Comparison of ENCODE assay signal across 20 mouse cellular contexts in genomic region chr11:48594429-48594828, GRCm38 (mm10).
DNase-seq lines count a peak whose midpoint lies in the region; ATAC-seq and TF ChIP-seq lines count a peak whose summit lies in the region.
"Had no signal": no experiment of that assay in that cellular context is flagged by ENCODE, and none has a peak within 500 bp of the region (broad histone marks: within the 10 kb centered on the region; RNA-seq: fewer than 3 reads in every experiment).

No protein-coding gene starts in this region.

- no peak for TF ChIP-seq CTCF in brain, embryonic 14.5 days (IDR thresholded peaks at IDR 0.05; ENCODE audit: borderline replicate concordance, extremely low read depth, insufficient read depth, insufficient read length)
- TF ChIP-seq CTCF in liver, postnatal 0 days (IDR thresholded peaks at IDR 0.05; ENCODE audit: low read depth), result no peak

- H3K9ac ChIP-seq in forebrain, embryonic 11.5 days (ENCODE audit: low read length), result no peak overlapping the region
- no peak overlapping the region for H3K9ac ChIP-seq in forebrain, embryonic 12.5 days
- no peak overlapping the region for H3K9ac ChIP-seq in kidney, embryonic 15.5 days
- H3K9ac ChIP-seq in forebrain, embryonic 16.5 days (replicated peaks; ENCODE audit: low read depth, low read length), result no peak overlapping the region
- no peak overlapping the region for H3K9ac ChIP-seq in liver, postnatal 0 days (replicated peaks)
- H3K9ac ChIP-seq: hindbrain, embryonic 12.5 days; neural tube, embryonic 13.5 days had no signal

- no peaks in the 10 kb centered on the region for H3K9me3 ChIP-seq in forebrain, embryonic 11.5 days (ENCODE audit: control insufficient read depth, low read length)
- no peaks in the 10 kb centered on the region for H3K9me3 ChIP-seq in forebrain, embryonic 12.5 days
- no peaks in the 10 kb centered on the region for H3K9me3 ChIP-seq in kidney, embryonic 15.5 days (replicated peaks)
- no peaks in the 10 kb centered on the region for H3K9me3 ChIP-seq in forebrain, embryonic 16.5 days (ENCODE audit: control insufficient read depth, low read length)
- no peaks in the 10 kb centered on the region for H3K9me3 ChIP-seq in liver, postnatal 0 days (ENCODE audit: low read length)
- H3K9me3 ChIP-seq: hindbrain, embryonic 12.5 days; neural tube, embryonic 13.5 days had no signal

- H3K27ac ChIP-seq in forebrain, embryonic 11.5 days (ENCODE audit: low read depth, low read length), result no peak overlapping the region
- H3K27ac ChIP-seq in forebrain, embryonic 12.5 days, result no peak overlapping the region
- H3K27ac ChIP-seq in kidney, embryonic 15.5 days, result no peak overlapping the region
- H3K27ac ChIP-seq in forebrain, embryonic 16.5 days (ENCODE audit: low read length), result no peak overlapping the region
- no peak overlapping the region for H3K27ac ChIP-seq in liver, postnatal 0 days (ENCODE audit: low read depth)
- H3K27ac ChIP-seq: heart, adult 2 months; hindbrain, embryonic 12.5 days; neural tube, embryonic 13.5 days had no signal

- no peak for DNase-seq in forebrain, embryonic 11.5 days (ENCODE audit: low spot score)
- no peak for DNase-seq in kidney, postnatal 25 days
- peak; percentile 42 for DNase-seq in brain, embryonic 14.5 days (ENCODE audit: low read depth)
- no peak for DNase-seq in heart, postnatal 10 days
- DNase-seq in liver, postnatal 0 days, result no peak
- DNase-seq: B cell, adult 2 months; cerebellum, adult 8-10 months; gastrocnemius, postnatal 14 days; heart, adult 2 months; kidney, adult 9 months; lung, adult 2 months; lung, postnatal 4 days; right cerebral cortex, adult 18-20 months; thymus, postnatal 25 days had no signal

- no peak overlapping the region for H3K4me3 ChIP-seq in forebrain, embryonic 11.5 days (ENCODE audit: low read depth, low read length)
- no peak overlapping the region for H3K4me3 ChIP-seq in forebrain, embryonic 12.5 days (replicated peaks)
- no peak overlapping the region for H3K4me3 ChIP-seq in kidney, embryonic 15.5 days (replicated peaks)
- H3K4me3 ChIP-seq in forebrain, embryonic 16.5 days (replicated peaks; ENCODE audit: low read length), result no peak overlapping the region
- no peak overlapping the region for H3K4me3 ChIP-seq in liver, postnatal 0 days (ENCODE audit: low read depth, low read length)
- H3K4me3 ChIP-seq: heart, adult 2 months; hindbrain, embryonic 12.5 days; neural tube, embryonic 13.5 days had no signal

- intact Hi-C loops in heart, postnatal 10 days (cut with DNase I), result no loop called here

- WGBS in forebrain, embryonic 11.5 days, result 26% methylated on average over 5 of the region's 5 CpGs
- WGBS in forebrain, embryonic 12.5 days, result 23% methylated on average over 5 of the region's 5 CpGs
- WGBS in kidney, embryonic 15.5 days, result 17% methylated on average over 5 of the region's 5 CpGs
- 24% methylated on average over 5 of the region's 5 CpGs for WGBS in forebrain, embryonic 16.5 days
- WGBS in liver, postnatal 0 days (ENCODE audit: insufficient replicate concordance), result 34% methylated on average over 5 of the region's 5 CpGs

- H3K4me2 ChIP-seq in forebrain, embryonic 11.5 days (ENCODE audit: low read depth, low read length, severe bottlenecking), result no peak overlapping the region
- no peak overlapping the region for H3K4me2 ChIP-seq in forebrain, embryonic 12.5 days
- no peak overlapping the region for H3K4me2 ChIP-seq in kidney, embryonic 15.5 days
- H3K4me2 ChIP-seq in forebrain, embryonic 16.5 days (ENCODE audit: low read length), result no peak overlapping the region
- H3K4me2 ChIP-seq in liver, postnatal 0 days (ENCODE audit: low read depth, low read length), result no peak overlapping the region
- H3K4me2 ChIP-seq: hindbrain, embryonic 12.5 days; neural tube, embryonic 13.5 days had no signal

- no peak for TF ChIP-seq POLR2A in brain, embryonic 14.5 days (IDR thresholded peaks at IDR 0.05; ENCODE audit: borderline replicate concordance, extremely low read depth, insufficient read depth, insufficient read length, poor library complexity, severe bottlenecking)

- no peaks in the 10 kb centered on the region for H3K36me3 ChIP-seq in forebrain, embryonic 11.5 days (ENCODE audit: control insufficient read depth, insufficient read depth, low read length)
- no peaks in the 10 kb centered on the region for H3K36me3 ChIP-seq in forebrain, embryonic 12.5 days (replicated peaks)
- H3K36me3 ChIP-seq in kidney, embryonic 15.5 days, result no peaks in the 10 kb centered on the region
- H3K36me3 ChIP-seq in forebrain, embryonic 16.5 days (ENCODE audit: control insufficient read depth, insufficient read depth), result no peaks in the 10 kb centered on the region
- no peaks in the 10 kb centered on the region for H3K36me3 ChIP-seq in liver, postnatal 0 days (replicated peaks; ENCODE audit: insufficient read depth, low read length)
- H3K36me3 ChIP-seq: hindbrain, embryonic 12.5 days; neural tube, embryonic 13.5 days had no signal

- no peaks in the 10 kb centered on the region for H3K4me1 ChIP-seq in forebrain, embryonic 11.5 days (replicated peaks; ENCODE audit: control insufficient read depth, insufficient read depth, low read length)
- peaks cover 4% of the 10 kb centered on the region; the same call in 1 of the 2 replicates for H3K4me1 ChIP-seq in forebrain, embryonic 12.5 days
- H3K4me1 ChIP-seq in kidney, embryonic 15.5 days, result no peaks in the 10 kb centered on the region
- no peaks in the 10 kb centered on the region for H3K4me1 ChIP-seq in forebrain, embryonic 16.5 days (replicated peaks; ENCODE audit: control insufficient read depth, insufficient read depth, low read length)
- H3K4me1 ChIP-seq in liver, postnatal 0 days (ENCODE audit: insufficient read depth), result no peaks in the 10 kb centered on the region
- H3K4me1 ChIP-seq: hindbrain, embryonic 12.5 days; neural tube, embryonic 13.5 days had no signal

- no peak for TF ChIP-seq EP300 in liver, postnatal 0 days (IDR thresholded peaks at IDR 0.05; ENCODE audit: low read depth)

- 0 out of 2 replicates have a peak, but pooled peaks have one; percentile 44 for ATAC-seq in forebrain, embryonic 11.5 days (replicated peaks; ENCODE audit: low FRiP score)
- no peak for ATAC-seq in forebrain, embryonic 12.5 days (ENCODE audit: low FRiP score)
- ATAC-seq in kidney, embryonic 15.5 days (replicated peaks; ENCODE audit: low FRiP score), result peak; percentile 46; the same call in 1 of the 2 replicates
- 0 out of 2 replicates have a peak, but pooled peaks have one; percentile 43 for ATAC-seq in forebrain, embryonic 16.5 days
- ATAC-seq in liver, postnatal 0 days, result no peak
- ATAC-seq: inflammation-experienced regulatory T-cells, adult 6 months had no signal

- no peaks in the 10 kb centered on the region for H3K27me3 ChIP-seq in forebrain, embryonic 11.5 days (ENCODE audit: control insufficient read depth, insufficient read depth, low read length)
- no peaks in the 10 kb centered on the region for H3K27me3 ChIP-seq in forebrain, embryonic 12.5 days
- no peaks in the 10 kb centered on the region for H3K27me3 ChIP-seq in kidney, embryonic 15.5 days
- no peaks in the 10 kb centered on the region for H3K27me3 ChIP-seq in forebrain, embryonic 16.5 days (replicated peaks; ENCODE audit: control insufficient read depth, insufficient read depth, low read length)
- H3K27me3 ChIP-seq in liver, postnatal 0 days (ENCODE audit: insufficient read depth, low read length), result no peaks in the 10 kb centered on the region
- H3K27me3 ChIP-seq: hindbrain, embryonic 12.5 days; neural tube, embryonic 13.5 days had no signal

Comparison
In these comparisons a context has a peak if more than half of its experiments do, and no peak if none do; other contexts are left out.
1. ATAC-seq: peak in forebrain, embryonic 11.5 days (single experiment), kidney, embryonic 15.5 days (single experiment) and forebrain, embryonic 16.5 days (single experiment); none in forebrain, embryonic 12.5 days (single experiment) and liver, postnatal 0 days (single experiment).